Mouse (Mus musculus) heart, adult 18-20 months (tissue): ENCODE data around the gene Astn2. TPM values are rescaled to one million over a fixed set of nuclear protein-coding genes. Genes with fewer than 3 reads are reported as not detected.
A peak's percentile ranks its signal among the peaks of the same experiment; 100 is the strongest.

Source experiments
- DNase-seq, 2 experiments: peaks; one replicate each; pipeline ENCODE4 v3.0.0; 2021 to 2022; ENCODE audit warnings: mixed read lengths in 1 of 2
- total RNA-seq, 2 experiments: library from RNA; stranded (reverse); gene quantifications; 2 replicates each; pipeline ENCODE4 v1.2.3; 2021

Astn2 gene
- total RNA-seq, 2 experiments from 2014 or later: 0.55 to 1.0 TPM

DNA sequence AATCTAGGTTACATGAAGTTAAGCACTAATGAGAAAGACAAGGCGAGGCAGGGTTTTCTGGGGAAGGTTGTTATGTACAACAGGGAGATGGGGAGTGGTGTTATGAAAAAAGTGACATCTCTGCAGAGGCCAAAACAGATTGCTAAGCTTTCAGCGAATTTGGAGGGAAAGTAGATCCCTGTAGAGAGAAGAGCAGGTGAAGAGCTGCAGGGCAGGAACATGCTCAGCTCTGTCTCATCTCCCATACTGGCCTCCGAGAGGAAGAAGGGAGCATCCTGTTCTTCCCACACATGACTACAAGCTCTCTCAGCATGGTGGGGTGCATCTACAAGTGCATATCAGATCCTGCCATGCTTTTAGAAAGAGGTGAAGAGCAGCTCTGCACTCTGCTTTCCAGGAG lies 245.7 kb downstream of the Astn2 start:
- no peak for DNase-seq

DNA sequence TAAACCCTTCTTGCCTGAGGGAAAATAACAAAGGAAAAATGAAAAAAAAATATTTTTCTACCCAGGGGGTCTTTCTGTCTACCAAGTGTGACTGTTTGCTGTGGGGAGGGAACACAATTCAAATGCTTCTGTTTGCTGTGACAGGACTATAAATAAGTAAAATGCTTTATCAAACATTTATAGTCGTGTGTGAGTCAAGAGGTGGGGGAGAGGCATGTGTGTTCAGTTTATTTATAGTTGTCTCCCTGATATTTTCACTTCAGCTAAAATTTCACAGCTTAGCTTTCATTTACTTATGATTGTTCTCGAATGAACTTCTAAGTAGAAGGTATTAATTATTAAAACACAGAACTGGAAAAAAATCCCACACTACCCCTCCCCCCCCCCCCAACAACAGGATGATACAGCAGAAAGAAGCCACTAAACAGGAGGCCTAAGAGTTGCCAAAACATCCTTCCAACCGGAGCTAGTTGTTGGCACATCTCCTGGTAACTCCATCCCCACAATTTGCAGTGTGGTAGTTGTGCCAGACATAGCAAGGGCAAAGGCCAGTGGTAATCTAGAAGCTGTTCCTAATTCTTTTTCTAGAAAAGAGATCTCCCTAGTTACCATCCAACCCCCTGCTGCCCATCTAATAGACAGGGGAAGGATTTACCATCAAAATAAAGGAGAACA lies 246.8 kb downstream of the Astn2 start:
- peak in 1 of 2 experiments; percentile 29 for DNase-seq

DNA sequence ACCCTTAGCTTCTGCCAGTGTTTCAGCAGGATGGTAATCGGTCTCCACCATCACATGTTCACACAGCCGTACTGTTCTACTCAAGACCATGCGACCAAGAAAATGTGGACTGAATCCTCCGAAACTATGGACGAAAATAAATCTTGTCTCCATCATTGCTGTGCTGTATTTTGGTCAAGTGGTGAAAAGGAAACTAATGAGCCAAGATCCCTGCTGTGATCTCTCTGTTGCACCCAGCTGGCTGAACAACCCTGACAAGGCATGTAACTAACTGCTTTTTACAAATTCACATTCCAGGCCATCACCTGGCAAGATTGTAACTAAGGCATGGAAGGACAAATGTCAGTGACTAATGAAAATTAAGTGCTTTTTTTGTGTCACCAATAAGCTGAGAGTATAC lies 257.9 kb downstream of the Astn2 start:
- no peak for DNase-seq

DNA sequence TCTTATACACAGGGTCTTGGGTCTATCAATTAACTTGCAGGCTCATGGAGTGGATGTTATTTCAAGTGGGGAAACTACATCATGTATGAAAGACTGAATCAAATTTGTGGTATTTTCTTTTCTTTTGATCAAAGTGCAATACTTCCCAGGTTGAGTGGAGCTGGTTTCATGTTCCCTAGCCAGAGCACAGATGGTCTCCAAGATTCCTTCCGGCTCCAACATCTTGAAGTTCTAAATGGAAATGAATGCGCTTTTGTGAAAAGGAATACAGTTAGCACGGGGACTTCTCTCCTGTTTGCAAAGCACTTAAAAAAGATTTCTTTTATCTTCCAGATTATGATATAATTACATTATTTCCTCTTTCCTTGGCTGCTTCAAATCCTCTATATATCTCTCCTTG lies 278.2 kb downstream of the Astn2 start:
- no peak for DNase-seq

DNA sequence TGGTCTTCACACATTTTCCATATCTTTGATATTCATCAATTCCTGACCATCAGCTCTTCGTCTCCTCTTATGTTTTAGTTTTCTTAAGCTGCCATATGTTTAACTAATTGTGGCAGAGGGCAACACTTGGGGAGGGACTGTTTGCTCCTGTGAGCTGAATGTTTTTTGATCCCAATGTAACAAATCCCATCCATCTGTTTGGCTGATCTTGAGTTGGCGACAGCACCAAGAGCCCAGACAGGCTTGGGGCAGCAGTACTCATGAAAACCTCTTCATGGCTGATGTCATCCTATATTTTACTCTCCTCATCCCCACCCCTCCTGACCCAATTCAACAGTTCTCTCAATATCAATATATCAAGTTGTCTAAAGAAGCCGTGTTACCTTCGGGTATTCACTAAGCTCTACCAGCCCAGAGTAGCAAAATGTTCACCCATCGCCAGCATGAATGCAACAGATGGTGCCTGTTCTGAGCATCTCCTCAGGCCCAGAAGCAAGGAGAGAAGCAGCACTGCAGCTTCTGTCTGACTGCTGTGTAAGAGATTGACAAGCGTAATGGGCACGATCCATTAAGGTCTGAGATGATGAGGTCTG lies 281.5 kb downstream of the Astn2 start:
- DNase-seq: no peak

DNA sequence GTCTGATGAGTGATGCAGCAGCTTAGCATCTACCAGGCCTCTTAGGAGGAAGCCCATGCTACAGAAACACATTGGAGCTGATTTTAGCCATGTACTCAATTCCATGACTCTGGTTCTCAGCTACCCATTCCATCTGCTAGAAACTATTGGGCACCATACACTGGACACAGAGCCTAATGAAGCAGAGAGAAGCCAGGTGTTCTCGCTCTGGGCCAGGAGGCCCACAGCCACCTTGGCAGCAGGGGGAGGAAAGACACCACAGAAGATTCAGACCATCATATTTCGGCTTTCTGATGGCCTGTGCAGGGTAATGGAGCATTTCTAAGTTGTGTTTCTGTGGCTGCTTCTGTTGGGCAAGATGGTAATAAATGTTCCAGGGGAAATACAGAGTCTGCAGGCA lies 290.2 kb downstream of the Astn2 start:
- DNase-seq: no peak

DNA sequence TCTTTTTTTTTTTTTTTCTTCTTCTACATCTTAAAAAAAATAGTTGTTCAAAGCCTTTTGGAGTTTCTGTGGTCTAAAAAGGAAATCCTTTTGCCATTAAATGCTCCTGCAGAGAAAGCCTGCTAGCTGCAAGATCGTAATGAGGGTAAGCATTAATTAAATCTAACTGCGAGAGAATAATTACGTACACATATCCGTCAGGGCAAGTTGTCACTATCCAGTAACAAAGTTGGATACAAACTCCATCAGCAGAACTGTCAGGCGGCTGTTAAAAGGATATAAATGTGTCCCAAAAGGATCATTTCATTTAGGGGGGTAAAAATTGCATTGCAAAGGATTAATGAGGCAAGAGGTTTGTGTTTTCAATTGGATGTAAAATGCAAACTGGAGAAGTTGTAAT lies 302.4 kb downstream of the Astn2 start:
- DNase-seq: no peak

DNA sequence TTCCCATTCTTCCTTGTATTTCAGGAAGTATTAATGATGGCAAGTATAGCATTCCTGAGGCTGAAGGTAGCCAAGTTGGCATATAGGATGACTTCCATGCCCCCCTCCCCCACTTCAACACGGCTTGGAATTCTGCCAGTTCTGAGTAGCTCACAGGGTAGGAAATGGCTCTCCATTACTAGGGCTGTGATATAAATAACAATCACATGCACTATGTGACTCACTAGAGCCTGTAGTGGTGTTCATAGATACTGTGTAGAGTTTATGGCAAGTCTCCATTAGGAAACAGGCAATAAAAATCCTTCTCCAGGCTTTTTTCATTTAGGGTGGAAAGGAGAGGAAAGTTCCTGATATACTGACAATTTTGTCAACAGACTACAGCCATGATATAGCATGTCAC lies 306.8 kb downstream of the Astn2 start:
- peak in 1 of 2 experiments; percentile 18 for DNase-seq

DNA sequence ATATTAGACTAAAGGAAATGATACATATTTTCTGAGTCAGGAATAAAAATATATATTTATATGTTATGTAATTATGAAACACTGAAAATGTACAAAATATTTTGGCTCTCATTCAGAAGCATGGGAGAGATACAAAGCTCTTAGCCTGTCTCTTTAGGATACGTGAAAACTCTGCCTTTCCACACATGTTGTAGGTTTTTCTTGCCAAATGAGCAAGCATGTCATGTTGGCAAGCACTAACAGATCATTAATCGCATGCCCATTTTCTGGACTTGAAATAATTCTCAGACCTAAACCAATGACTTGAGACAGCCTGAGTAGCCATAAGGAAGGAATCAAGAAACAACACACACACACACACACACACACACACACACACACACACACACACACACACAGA lies 308.3 kb downstream of the Astn2 start:
- DNase-seq: no peak

DNA sequence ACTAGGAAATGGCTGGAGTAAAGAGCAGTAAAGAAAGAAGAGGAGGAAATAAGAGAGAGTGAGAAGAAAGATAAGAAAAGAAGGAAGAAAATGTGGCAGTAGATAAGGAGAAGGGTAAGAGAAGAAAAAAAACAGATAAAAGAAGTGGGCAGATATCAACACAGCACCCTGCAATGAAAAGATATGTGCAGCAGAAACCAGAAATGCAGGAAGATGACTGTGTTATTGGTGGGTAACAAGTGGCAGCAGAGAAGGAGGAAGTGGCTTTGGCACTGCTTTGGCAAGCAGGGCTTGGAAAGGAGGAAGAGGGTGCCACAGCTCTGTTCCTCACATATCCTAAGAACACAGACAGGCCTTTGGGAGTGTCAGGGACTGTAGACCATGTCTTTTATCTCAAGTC lies 347.2 kb downstream of the Astn2 start:
- no peak for DNase-seq

DNA sequence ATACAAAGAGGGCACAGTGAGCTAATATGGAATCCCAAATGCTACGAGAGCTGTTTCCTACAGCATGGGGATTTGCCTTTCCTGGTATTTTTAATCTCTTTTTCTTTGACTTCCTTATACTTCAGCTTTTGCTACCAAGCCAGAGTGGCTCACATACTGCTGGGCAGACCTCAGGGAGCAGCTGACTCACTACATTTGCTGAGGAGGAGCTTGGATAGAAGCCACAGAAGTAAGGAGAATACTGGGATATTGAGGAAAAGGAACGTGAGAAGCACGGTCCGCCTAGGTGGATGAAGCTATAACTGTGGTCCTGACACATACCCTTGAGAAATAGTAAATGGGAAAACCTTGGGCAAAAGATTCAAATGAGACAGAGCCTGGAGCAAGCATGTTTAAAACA lies 348.7 kb downstream of the Astn2 start:
- DNase-seq: no peak

DNA sequence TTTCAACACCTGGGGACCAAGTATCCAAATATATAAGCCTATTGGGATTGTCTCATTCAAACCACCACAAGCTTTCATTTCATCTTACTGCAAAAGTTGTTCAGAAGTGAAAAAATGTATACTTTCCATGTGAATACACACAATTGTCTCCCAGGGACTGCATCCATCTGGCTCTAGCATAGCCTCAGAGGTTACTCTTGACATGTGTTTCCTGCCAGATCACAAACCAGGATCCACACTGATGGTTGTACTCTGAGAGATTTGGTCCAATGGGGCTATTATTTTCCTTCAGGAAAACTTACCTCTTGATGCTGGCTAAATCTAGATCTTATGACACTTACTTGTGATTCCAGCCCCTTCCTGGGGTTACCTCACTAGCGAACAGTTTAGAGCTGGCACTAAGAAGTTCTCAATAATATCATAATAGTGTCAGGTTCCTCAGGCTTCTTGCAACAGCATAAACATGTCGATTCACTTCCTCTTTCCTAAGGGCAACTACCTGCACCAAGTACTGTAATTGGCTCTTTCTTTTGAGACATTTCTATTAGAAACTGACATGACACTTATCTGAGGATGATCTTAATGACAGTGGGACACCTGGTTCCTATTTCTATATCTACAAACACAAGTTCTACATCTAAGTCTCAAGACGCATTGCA lies 361.3 kb downstream of the Astn2 start:
- no peak for DNase-seq

DNA sequence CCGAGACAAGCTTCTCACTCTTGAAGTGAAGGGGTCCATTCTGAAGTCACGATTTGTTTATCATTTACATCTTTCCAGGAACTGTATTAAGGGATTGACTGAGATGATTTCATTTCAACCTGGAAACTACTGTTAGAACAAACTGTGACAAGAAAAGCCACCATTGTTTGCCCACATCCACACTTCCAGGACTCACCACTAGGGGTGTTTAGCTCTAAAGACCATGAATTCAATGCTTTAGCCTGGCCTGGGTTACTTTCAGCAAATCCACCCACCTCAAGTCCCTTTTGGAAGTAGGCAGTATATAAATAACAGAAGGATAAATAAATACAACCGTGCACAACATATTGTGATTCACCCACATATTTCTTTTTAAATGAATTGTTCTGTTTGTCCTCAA lies 370.6 kb downstream of the Astn2 start:
- no peak for DNase-seq

DNA sequence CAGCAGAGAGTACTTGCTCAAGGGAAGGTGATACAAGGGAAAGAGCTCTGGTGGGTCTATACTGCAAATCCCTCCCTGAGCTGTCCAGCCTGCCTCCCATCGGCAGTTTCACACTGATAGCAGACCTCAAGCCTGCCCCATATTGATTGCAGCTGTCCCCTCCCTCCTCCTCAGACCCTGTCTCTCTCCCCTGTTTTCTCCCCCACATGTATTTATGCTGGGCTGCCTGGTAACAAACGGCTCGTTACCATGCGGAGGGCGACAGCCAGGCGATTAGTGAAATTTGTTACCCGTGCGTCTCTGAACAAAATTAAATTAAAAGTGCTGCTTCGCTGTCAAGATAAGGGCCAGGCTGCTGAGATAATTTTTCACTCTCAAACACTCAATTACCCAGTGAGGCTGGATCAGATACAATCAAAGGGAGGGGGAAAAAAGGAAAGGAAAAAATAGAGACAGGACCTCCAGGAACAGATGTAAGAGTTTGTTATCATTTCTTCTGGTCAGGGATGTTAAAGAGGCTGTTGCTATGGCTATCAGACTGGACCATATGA lies 373.0 kb downstream of the Astn2 start:
- no peak for DNase-seq

DNA sequence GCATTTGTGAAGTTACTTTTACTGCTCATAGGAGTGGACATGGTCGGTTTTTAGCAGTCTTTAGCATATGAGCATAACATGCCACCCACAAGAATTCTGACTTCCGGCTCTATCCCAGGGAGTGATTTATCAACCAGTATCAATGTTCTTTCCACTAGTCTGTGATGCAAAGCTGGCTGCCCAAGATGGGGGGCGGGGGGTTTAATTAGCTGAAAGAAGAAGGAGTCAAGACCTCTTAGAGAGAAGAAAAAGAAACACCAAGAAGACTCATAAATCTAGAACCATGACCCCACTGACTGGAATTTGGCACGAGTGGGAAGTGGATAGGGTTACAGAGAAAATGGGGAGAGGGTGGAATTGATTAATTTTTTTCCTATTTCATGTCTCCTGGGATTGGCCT lies 374.5 kb downstream of the Astn2 start:
- DNase-seq: no peak

DNA sequence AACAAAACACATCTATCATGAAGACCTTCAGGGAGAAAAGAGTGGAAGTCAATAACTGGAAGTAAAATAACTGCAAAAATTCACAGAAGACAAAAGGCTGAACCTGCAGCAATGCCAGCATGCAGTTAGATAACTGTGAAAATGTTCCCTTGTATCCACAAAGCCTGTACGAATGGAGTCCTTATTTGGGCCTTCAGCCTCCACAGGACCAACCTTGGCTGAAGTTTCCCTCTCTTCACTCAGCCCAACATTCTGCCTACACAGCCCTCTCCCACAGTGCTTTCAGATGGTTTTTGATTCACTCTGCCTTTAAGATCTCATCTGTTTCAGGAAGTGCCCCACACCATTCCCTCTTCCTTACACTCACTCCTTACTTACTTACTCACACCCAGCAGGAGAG lies 376.5 kb downstream of the Astn2 start:
- DNase-seq: no peak

DNA sequence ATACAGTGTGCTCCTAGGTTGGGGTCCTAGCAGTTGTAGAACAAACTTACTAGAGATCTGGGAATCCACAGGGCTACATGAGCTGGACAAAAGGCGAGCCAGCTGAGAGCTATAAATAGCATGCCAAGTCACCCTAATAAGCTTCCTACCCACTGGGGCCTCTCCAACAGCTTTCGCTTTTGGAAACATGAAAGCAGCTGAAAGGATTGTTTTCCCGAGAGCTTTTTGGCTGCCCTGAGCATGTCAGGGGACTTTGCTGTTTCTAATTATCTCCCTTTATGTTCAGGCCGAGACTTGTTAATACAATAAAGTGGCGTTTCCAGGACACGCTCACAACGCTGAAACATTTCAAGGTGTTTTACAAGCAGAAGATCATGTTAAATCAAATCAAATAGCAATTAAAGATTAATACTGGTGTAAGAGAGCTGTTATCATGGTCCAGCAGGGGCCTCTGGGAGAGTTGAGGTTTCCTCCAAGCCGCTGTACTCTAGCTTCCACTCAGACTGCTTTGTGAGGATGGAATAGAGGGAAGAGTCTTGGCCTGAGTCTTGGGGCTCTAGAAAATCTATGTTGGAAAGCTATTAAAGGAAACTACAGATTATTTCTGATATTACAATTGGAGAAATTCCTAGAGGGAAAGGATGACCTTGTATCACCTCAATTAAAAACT lies 378.9 kb downstream of the Astn2 start:
- DNase-seq: peak; percentile 64 to 73

DNA sequence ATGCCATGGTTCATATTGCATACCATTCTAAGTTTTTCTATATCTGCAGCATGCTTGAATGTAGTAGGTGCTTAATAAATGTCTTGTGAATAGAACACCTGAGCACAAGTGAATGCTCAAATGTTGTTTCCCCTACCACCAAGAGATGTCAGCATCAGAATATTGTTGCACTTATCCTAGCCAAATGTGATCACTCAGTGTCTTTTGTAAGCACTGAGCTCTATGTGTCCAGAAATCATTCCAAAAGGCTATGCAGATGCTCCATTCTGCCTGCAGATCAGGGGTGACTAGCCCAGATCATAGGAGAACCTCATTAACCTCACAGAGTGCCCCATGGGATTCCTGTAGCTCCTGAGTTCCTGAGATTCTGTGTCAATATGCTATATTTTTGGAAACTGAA lies 401.5 kb downstream of the Astn2 start:
- peak in 1 of 2 experiments; percentile 1 for DNase-seq

DNA sequence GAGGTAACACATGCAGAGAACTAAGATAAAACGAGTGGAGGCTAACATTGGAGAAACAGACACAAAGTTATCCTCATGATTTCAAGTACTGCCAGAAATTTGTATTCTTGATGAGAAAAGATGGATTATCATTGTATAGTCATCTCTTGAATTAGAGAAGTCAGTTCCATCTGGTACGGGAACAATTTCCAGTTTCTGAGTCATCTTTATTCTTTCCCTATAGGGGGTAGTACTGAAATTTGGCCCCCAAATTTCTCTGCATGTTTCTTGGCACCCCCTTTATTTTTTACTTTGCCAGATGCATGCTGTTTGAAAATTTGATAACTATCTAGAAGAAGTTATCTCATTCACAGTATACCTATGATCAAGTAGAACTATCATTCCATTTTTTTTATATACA lies 420.8 kb downstream of the Astn2 start:
- no peak for DNase-seq

DNA sequence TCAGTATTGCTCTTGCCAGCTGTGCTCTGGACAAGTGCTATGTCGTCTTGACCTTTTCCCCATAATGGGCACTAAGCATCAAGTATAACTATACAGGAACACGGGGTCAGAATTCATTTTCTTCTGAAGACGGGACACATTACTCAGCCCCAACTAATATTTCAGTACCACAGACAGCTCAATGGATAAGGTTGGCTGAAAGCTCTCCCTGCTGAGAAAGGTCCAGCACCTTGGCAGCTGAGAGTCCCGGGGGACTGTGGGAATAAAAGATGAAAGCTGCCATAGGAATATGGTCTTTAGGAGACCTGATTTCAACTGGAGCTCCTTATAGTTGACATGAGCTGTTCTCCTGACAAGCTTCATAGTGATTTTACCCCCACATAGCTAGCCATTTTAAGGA lies 421.5 kb downstream of the Astn2 start:
- no peak for DNase-seq

DNA sequence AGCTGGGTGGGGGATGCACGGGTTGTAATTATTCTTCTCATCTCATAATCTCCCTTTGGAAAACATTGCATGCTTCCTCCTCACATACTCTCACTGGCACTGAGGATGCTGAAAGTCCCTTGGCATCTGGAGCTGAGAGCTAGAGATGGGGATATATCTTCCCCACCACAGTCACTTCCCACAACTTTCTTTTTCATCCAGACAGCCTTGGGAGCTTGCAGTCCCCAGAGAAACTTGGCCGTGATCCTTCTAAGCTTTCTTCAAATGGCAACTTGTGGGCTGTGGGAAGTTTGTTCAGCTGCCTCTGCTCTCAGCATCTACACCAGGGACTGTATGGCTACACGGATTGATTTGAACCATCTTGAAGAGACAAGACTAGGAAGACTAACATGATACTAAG lies 428.2 kb downstream of the Astn2 start:
- no peak for DNase-seq

DNA sequence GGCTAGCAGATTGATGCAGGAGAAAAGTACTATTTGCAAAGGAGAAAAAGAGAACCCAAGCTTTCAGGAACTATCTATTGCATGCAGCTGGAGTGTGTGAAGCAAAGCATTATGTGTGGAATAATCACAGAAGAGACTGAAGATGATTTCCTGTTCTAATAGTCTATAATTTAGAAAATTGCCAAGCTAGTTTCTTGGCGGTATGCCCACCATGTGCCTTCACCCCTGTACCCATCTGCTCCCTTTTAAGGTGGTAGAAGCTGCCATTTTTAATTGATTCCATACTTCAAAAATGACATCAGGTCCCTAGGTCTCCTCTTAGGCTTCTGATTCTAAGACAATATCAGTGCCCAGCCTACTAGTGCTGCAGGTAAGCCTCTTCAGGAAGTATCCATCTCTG lies 432.0 kb downstream of the Astn2 start:
- no peak for DNase-seq

DNA sequence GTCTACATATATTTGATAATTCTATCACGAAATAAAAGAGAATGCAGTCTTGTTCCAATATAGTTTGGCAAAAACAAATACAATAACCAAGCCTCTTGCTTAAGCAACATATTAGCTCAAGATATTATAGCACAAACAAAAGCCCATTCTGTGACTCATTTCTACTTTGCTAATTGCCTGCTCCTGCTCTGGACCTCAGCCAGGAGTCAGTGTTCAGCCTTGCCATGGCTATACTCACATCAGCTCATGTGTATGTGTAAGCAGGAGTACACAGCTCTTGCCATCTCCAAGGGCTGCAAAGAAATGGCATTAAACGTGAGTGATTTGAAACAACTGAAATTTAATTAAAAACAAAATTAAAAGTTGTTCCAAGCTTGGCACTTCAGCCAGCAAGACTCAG lies 435.1 kb downstream of the Astn2 start:
- DNase-seq: no peak
